Mouse (Mus musculus) olfactory bulb, adult 2 months (tissue): ENCODE measurements around the gene Fam171a1.

Experiments used
- CTCF ChIP-seq: fragments of 200-500 bp; IDR thresholded peaks from 2 replicates; pipeline ENCODE4 v1.5.1; 2012; ENCODE audit warnings: low read depth, mild to moderate bottlenecking, low read length, moderate library complexity; ENCODE audit not compliant: insufficient read depth
- POLR2A ChIP-seq: fragments of 200-500 bp; IDR thresholded peaks from 2 replicates; pipeline ENCODE4 v1.6.1; 2012; ENCODE audit warnings: mild to moderate bottlenecking, low read depth, low read length, moderate library complexity; ENCODE audit not compliant: insufficient read depth

DNA sequence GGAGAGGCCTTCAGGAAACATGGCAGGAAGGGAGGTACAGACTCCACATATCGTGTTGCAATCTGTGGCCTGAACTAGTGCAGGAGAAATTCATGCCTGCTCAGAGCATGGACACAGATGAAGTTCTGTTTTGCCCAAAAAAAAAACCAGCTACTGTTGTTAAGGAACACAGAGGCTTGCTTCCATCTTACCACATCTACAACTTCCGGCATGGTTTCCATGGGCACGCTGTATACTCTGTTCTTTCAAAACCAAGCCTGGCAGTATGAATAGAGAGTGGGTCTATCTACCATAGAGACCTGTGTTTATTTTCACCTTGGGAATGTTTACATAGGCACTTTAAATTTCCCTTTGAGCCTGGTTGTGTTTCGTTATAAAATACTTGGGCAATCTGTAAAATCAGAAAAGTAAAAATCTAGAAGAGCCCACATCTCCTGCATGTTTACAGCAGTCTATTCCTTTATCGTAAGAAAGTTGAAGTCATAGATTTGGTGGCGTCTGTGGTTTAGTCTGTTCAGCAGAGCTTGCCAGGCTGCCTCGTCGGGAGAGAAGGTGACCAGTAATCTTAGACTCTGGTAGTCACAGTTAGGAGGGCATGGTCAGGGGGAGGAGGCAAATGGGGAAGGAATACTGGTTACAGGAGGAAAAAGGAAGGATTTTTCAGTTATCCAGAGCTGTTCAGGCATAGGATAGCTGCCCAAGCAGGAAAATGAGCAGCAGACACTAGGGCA lies 44.8 kb downstream of the Fam171a1 start:
- TF ChIP-seq POLR2A, result no peak
- TF ChIP-seq CTCF, result no peak
